Mouse (Mus musculus) c-Kit-positive CD71-positive TER-119-negative erythroid progenitor cells, embryonic 14.5 days (primary cell): ENCODE data around the gene Kif16b.

Experiments used
- DNase-seq: peaks from one replicate; pipeline ENCODE4 v3.0.0-alpha.2; 2013; ENCODE audit warnings: low read depth

Gene Kif16b

GRCm38 (mm10) chr2:142648023-142648453, 253.3 kb downstream of the Kif16b start:
- no peak for DNase-seq

- DNase-seq: no peak
These were observed 254.5 kb downstream of the Kif16b start for GRCm38 (mm10) chr2:142646863-142647262.

GRCm38 (mm10) chr2:142641766-142642165, 259.6 kb downstream of the Kif16b start:
- DNase-seq: no peak

- DNase-seq: no peak
These were observed 265.6 kb downstream of the Kif16b start for GRCm38 (mm10) chr2:142635606-142636304.

GRCm38 (mm10) chr2:142633996-142634559, 267.3 kb downstream of the Kif16b start:
- DNase-seq: no peak

GRCm38 (mm10) chr2:142629523-142630312, 271.6 kb downstream of the Kif16b start:
- DNase-seq: no peak

GRCm38 (mm10) chr2:142625756-142626155, 275.6 kb downstream of the Kif16b start:
- DNase-seq: no peak

- DNase-seq: no peak
These were observed 276.2 kb downstream of the Kif16b start for GRCm38 (mm10) chr2:142625101-142625500.

GRCm38 (mm10) chr2:142624254-142624653, 277.1 kb downstream of the Kif16b start:
- DNase-seq: no peak

- DNase-seq: no peak
These were observed 280.2 kb downstream of the Kif16b start for GRCm38 (mm10) chr2:142621152-142621551.

- no peak for DNase-seq
These were observed 281.4 kb downstream of the Kif16b start for GRCm38 (mm10) chr2:142619926-142620325.

GRCm38 (mm10) chr2:142614535-142614934, 286.8 kb downstream of the Kif16b start:
- DNase-seq: no peak

- DNase-seq: no peak
These were observed 288.9 kb downstream of the Kif16b start for GRCm38 (mm10) chr2:142612359-142612953.

GRCm38 (mm10) chr2:142611113-142611512, 290.2 kb downstream of the Kif16b start:
- no peak for DNase-seq

GRCm38 (mm10) chr2:142610206-142610605, 291.1 kb downstream of the Kif16b start:
- DNase-seq: no peak

GRCm38 (mm10) chr2:142608778-142609177, 292.6 kb downstream of the Kif16b start:
- no peak for DNase-seq

- DNase-seq: no peak
These were observed 296.6 kb downstream of the Kif16b start for GRCm38 (mm10) chr2:142604762-142605161.

GRCm38 (mm10) chr2:142603210-142603609, 298.1 kb downstream of the Kif16b start:
- no peak for DNase-seq

- DNase-seq: no peak
These were observed 302.1 kb downstream of the Kif16b start for GRCm38 (mm10) chr2:142599235-142599634.

- no peak for DNase-seq
These were observed 304.9 kb downstream of the Kif16b start for GRCm38 (mm10) chr2:142596176-142597170.

GRCm38 (mm10) chr2:142590938-142591337, 310.4 kb downstream of the Kif16b start:
- DNase-seq: no peak
